Mouse (Mus musculus): ENCODE measurements at regions not wholly inside any gene's neighbourhood (a gene's known extent, or its start where the extent isn't known, plus 50 kb on each side); places are given as distances from the start of the nearest gene placed in this dataset.
A peak's percentile ranks its signal among the peaks of the same experiment; 100 is the strongest.

DNA sequence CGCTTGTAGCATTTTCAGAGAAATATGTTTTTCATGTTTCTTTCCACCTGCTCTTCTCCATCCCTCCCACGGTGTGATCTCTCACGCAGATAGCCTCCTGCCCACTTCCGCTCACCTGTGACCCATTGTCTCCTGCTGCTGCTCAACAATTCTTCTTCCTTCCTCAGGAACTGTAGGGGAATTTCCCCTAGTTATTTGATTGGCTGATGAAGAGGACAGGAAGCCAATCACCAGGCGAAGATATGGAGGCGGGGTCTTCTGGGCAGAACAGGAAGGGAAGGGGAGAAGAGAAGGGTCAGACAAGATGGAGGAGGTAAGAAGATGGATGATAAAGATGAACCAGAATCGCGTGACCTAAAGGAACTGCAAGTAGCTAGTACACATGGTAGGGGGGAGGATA is 80.1 kb upstream of the Cand1 start:
- no peak overlapping the region for H3K4me3 ChIP-seq (ENCODE audit: low read depth, low read length)
- ATAC-seq (replicated peaks; ENCODE audit: low FRiP score, low TSS enrichment, low read depth), result no peak
- H3K27ac ChIP-seq (ENCODE audit: low read depth), result no peak overlapping the region

GRCm38 (mm10) chr10:119318416-119318815 is 78.6 kb upstream of the Cand1 start:
- H3K4me3 ChIP-seq (ENCODE audit: low read depth, low read length), result no peak overlapping the region
- H3K27me3 ChIP-seq (replicated peaks; ENCODE audit: control insufficient read depth, insufficient read depth, low read length), result no peaks in the 10 kb centered on the region
- no peak overlapping the region for H3K9ac ChIP-seq (ENCODE audit: low read length)
- no peak for ATAC-seq (replicated peaks; ENCODE audit: low FRiP score, low TSS enrichment, low read depth)
- no peaks in the 10 kb centered on the region for H3K36me3 ChIP-seq (ENCODE audit: control insufficient read depth, insufficient read depth, low read length)
- H3K27ac ChIP-seq (ENCODE audit: low read depth), result no peak overlapping the region
- no peak overlapping the region for H3K4me2 ChIP-seq (ENCODE audit: low read length)
- no peaks in the 10 kb centered on the region for H3K4me1 ChIP-seq (replicated peaks; ENCODE audit: control insufficient read depth, insufficient read depth, low read length)
- no peaks in the 10 kb centered on the region for H3K9me3 ChIP-seq (ENCODE audit: control insufficient read depth, low read length)
- WGBS, result 86% methylated on average over 8 of the region's 8 CpGs
- no peak for DNase-seq (ENCODE audit: low spot score)

More for the DNA sequence above, 80.1 kb upstream of the Cand1 start:
- H3K9me3 ChIP-seq (ENCODE audit: control insufficient read depth, low read length), result no peaks in the 10 kb centered on the region
- no peak overlapping the region for H3K9ac ChIP-seq (ENCODE audit: low read length)
- DNase-seq (ENCODE audit: low spot score), result no peak
- no peaks in the 10 kb centered on the region for H3K27me3 ChIP-seq (replicated peaks; ENCODE audit: control insufficient read depth, insufficient read depth, low read length)
- no peaks in the 10 kb centered on the region for H3K36me3 ChIP-seq (ENCODE audit: control insufficient read depth, insufficient read depth, low read length)
- WGBS, result 95% methylated on average over 8 of the region's 8 CpGs
- H3K4me1 ChIP-seq (replicated peaks; ENCODE audit: control insufficient read depth, insufficient read depth, low read length), result no peaks in the 10 kb centered on the region
- H3K4me2 ChIP-seq (ENCODE audit: low read length), result no peak overlapping the region

DNA sequence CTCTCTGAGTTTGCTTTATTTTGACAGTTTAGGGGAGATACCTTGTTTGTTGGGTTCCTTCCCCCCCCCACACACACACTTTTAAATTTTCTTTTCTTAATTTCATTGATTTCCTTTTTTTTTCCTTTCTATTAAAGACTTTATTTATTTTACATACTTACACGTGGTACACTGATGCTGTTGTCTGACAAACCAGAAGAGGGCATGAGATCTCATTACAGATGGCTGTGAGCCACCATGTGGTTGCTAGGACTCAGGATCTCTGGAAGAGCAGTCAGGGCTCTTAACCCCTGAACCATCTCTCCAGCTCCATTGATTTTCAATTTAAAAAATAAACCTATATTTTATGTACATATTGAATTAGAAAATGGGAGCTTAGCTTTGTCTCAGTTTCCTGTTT is 71.7 kb upstream of the Cand1 start:
- H3K27me3 ChIP-seq (replicated peaks; ENCODE audit: control insufficient read depth, insufficient read depth, low read length), result no peaks in the 10 kb centered on the region
- WGBS, result 41% methylated on average over 1 of the region's 1 CpGs
- H3K4me2 ChIP-seq (ENCODE audit: low read length), result no peak overlapping the region
- no peaks in the 10 kb centered on the region for H3K36me3 ChIP-seq (ENCODE audit: control insufficient read depth, insufficient read depth, low read length)
- H3K4me3 ChIP-seq (ENCODE audit: low read depth, low read length), result no peak overlapping the region
- H3K4me1 ChIP-seq (replicated peaks; ENCODE audit: control insufficient read depth, insufficient read depth, low read length), result no peaks in the 10 kb centered on the region
- no peaks in the 10 kb centered on the region for H3K9me3 ChIP-seq (ENCODE audit: control insufficient read depth, low read length)
- no peak overlapping the region for H3K9ac ChIP-seq (ENCODE audit: low read length)
- DNase-seq (ENCODE audit: low spot score) (no peak), ATAC-seq (replicated peaks; ENCODE audit: low FRiP score, low TSS enrichment, low read depth) (no peak)
- H3K27ac ChIP-seq (ENCODE audit: low read depth), result no peak overlapping the region

DNA sequence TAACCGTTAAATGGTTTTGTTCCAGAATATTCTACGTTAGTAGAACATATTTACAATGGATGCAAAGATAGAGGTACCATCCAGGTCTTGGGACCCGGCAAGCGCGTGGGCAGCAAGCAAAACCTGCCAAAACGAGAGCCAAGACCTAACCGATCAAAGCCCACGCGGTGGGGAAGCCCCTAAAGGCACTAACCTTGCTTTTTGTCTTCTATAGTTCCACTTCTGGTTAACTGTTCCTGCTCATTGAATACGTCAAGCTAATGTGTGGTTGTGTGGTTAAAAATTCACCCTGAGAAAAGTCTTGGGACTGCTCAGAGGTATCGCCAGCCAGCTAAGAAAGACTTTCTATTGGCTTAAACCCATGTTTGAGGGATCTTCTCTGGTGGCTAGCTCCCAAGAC is 55.9 kb upstream of the Cand1 start:
- no peak overlapping the region for H3K4me2 ChIP-seq (ENCODE audit: low read length)
- no peak overlapping the region for H3K9ac ChIP-seq (ENCODE audit: low read length)
- H3K4me1 ChIP-seq (replicated peaks; ENCODE audit: control insufficient read depth, insufficient read depth, low read length), result no peaks in the 10 kb centered on the region
- H3K27ac ChIP-seq (ENCODE audit: low read depth), result no peak overlapping the region
- no peaks in the 10 kb centered on the region for H3K27me3 ChIP-seq (replicated peaks; ENCODE audit: control insufficient read depth, insufficient read depth, low read length)
- no peak overlapping the region for H3K4me3 ChIP-seq (ENCODE audit: low read depth, low read length)
- no peak for DNase-seq (ENCODE audit: low spot score)
- 93% methylated on average over 11 of the region's 11 CpGs for WGBS
- H3K36me3 ChIP-seq (ENCODE audit: control insufficient read depth, insufficient read depth, low read length), result no peaks in the 10 kb centered on the region
- ATAC-seq (replicated peaks; ENCODE audit: low FRiP score, low TSS enrichment, low read depth), result no peak
- no peaks in the 10 kb centered on the region for H3K9me3 ChIP-seq (ENCODE audit: control insufficient read depth, low read length)

- 55% methylated on average over 14 of the region's 14 CpGs for WGBS
- no peak overlapping the region for H3K4me2 ChIP-seq (ENCODE audit: low read length)
- ATAC-seq (replicated peaks; ENCODE audit: low FRiP score, low TSS enrichment, low read depth) (no peak), DNase-seq (ENCODE audit: low spot score) (peak; percentile 54)
- H3K27ac ChIP-seq (ENCODE audit: low read depth), result no peak overlapping the region
- no peaks in the 10 kb centered on the region for H3K4me1 ChIP-seq (replicated peaks; ENCODE audit: control insufficient read depth, insufficient read depth, low read length)
- H3K36me3 ChIP-seq (ENCODE audit: control insufficient read depth, insufficient read depth, low read length), result no peaks in the 10 kb centered on the region
- H3K4me3 ChIP-seq (ENCODE audit: low read depth, low read length), result no peak overlapping the region
- H3K9me3 ChIP-seq (ENCODE audit: control insufficient read depth, low read length), result no peaks in the 10 kb centered on the region
- no peaks in the 10 kb centered on the region for H3K27me3 ChIP-seq (replicated peaks; ENCODE audit: control insufficient read depth, insufficient read depth, low read length)
- no peak overlapping the region for H3K9ac ChIP-seq (ENCODE audit: low read length)
These were observed 54.7 kb upstream of the Cand1 start for GRCm38 (mm10) chr10:119294454-119295149.

DNA sequence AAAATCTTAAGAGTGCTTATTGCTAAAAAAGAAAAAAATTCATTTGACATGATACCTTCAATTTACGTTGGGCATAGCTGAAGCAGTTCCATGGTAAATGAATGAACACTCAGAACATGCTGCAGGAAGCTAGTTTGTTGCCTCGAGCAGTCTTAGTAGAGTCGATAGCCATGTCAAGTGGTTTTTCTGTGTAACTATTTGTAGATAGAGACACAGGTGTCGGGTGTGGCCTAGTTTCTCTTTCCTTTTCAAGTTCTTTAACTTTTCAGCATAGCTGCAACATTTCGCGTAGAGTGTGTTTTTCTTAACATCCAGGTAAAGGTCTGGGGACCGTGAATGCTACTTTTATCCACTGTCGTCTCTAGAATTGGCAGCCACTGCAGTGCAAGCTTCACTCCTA is 53.5 kb upstream of the Cand1 start:
- no peak overlapping the region for H3K9ac ChIP-seq (ENCODE audit: low read length)
- ATAC-seq (replicated peaks; ENCODE audit: low FRiP score, low TSS enrichment, low read depth), result no peak
- 90% methylated on average over 8 of the region's 8 CpGs for WGBS

More for the DNA sequence above, 53.5 kb upstream of the Cand1 start:
- H3K4me3 ChIP-seq (ENCODE audit: low read depth, low read length), result no peak overlapping the region
- no peaks in the 10 kb centered on the region for H3K9me3 ChIP-seq (ENCODE audit: control insufficient read depth, low read length)
- H3K4me1 ChIP-seq (replicated peaks; ENCODE audit: control insufficient read depth, insufficient read depth, low read length), result no peaks in the 10 kb centered on the region
- H3K27ac ChIP-seq (ENCODE audit: low read depth), result no peak overlapping the region
- H3K36me3 ChIP-seq (ENCODE audit: control insufficient read depth, insufficient read depth, low read length), result no peaks in the 10 kb centered on the region
- no peak overlapping the region for H3K4me2 ChIP-seq (ENCODE audit: low read length)
- no peak for DNase-seq (ENCODE audit: low spot score)
- H3K27me3 ChIP-seq (replicated peaks; ENCODE audit: control insufficient read depth, insufficient read depth, low read length), result no peaks in the 10 kb centered on the region
